Mouse (Mus musculus) forebrain, embryonic 11.5 days (tissue): ENCODE data around the gene Vps35l. TPM values are rescaled to one million over a fixed set of nuclear protein-coding genes. Genes with fewer than 3 reads are reported as not detected.

Experiments
- polyA plus RNA-seq: library from polyadenylated mRNA; unstranded; fragments of >200 nt; fragmentation: Nextera tagmentation; extraction: Ambion mirVana; gene quantifications from 2 replicates; pipeline ENCODE4 v1.2.1, GENCODE M21; 2014

Gene Vps35l
- polyA plus RNA-seq, 1 experiment from 2014 or later: 74.9 TPM

Other genes starting within 250 kb of the Vps35l start
- 0.61 and 1.1 TPM in 2 replicates for gene Itpripl2, start 248.3 kb upstream of the Vps35l start, polyA plus RNA-seq
- gene Coq7, start 206.9 kb upstream of the Vps35l start, polyA plus RNA-seq: 105 and 121 TPM in 2 replicates
- 10.3 and 13.1 TPM in 2 replicates for gene Tmc7, start 155.5 kb upstream of the Vps35l start, polyA plus RNA-seq
- 0.41 and 0.63 TPM in 2 replicates for gene Tmc5, start 142.9 kb upstream of the Vps35l start, polyA plus RNA-seq
- 97.7 and 104 TPM in 2 replicates for gene Gde1, start 34.4 kb upstream of the Vps35l start, polyA plus RNA-seq
- 26.8 and 28.0 TPM in 2 replicates for gene Ccp110, start 27.7 kb upstream of the Vps35l start, polyA plus RNA-seq
- 2.8 and 3.3 TPM in 2 replicates for gene Iqck, start 115.5 kb downstream of the Vps35l start, polyA plus RNA-seq
- gene Knop1, start 116.0 kb downstream of the Vps35l start, polyA plus RNA-seq: 127 and 129 TPM in 2 replicates